In the genomic region with DNA sequence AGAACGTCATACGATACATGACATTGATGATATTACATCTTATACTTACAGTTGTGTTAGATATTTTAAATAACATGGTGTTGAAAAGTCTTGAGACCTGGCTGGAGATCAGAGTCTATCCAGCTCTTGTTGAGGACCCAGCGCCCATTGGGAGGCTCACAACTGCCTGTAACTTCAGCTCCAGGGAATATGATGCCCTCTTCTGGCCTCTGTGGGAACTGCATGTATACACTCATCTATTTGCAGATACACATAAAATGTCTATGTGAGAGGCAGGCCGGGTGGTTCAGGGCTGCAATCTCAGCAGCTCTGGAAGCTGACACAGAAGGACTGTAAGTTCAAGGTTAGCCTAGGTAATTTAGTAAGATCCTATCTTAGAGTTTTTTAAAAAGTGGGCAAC, we compare ENCODE assay signal across 10 mouse cellular contexts. TPM values are rescaled to one million over a fixed set of nuclear protein-coding genes. Genes with fewer than 3 reads are reported as not detected.
DNase-seq lines count a peak whose midpoint lies in the region; ATAC-seq and TF ChIP-seq lines count a peak whose summit lies in the region.
"Had no signal": no experiment of that assay in that cellular context is flagged by ENCODE, and none has a peak within 500 bp of the region (broad histone marks: within the 10 kb centered on the region; RNA-seq: fewer than 3 reads in every experiment).

No protein-coding gene starts in this region.

- peak; percentile 64 for TF ChIP-seq CTCF in kidney, postnatal 0 days (IDR thresholded peaks at IDR 0.05; ENCODE audit: low read depth)
- peak; percentile 53 for TF ChIP-seq CTCF in ES-Bruce4 (IDR thresholded peaks at IDR 0.05; ENCODE audit: low read depth, low read length)
- peak; percentile 79 for TF ChIP-seq CTCF in liver, embryonic 14.5 days (IDR thresholded peaks at IDR 0.05; ENCODE audit: low read depth)

- no peaks in the 10 kb centered on the region for H3K27me3 ChIP-seq in kidney, postnatal 0 days (ENCODE audit: insufficient read depth, low read length)
- no peaks in the 10 kb centered on the region for H3K27me3 ChIP-seq in ES-Bruce4 (ENCODE audit: control insufficient read depth, insufficient read depth, low read length, poor library complexity, severe bottlenecking)
- no peaks in the 10 kb centered on the region for H3K27me3 ChIP-seq in liver, embryonic 14.5 days (ENCODE audit: control insufficient read depth, insufficient read depth, low read length)
- no peaks in the 10 kb centered on the region for H3K27me3 ChIP-seq in forebrain, embryonic 14.5 days (replicated peaks; ENCODE audit: control insufficient read depth, insufficient read depth, low read length)

- no peak for ATAC-seq in kidney, postnatal 0 days (replicated peaks; ENCODE audit: low FRiP score, low read depth)
- ATAC-seq in liver, embryonic 14.5 days (ENCODE audit: insufficient read depth): no peak
- no peak for ATAC-seq in monocyte, adult 5-6 weeks (replicated peaks; ENCODE audit: insufficient number of reproducible peaks, low FRiP score, low TSS enrichment, poor library complexity, severe bottlenecking)
- ATAC-seq in forebrain, embryonic 14.5 days: no peak

- H3K4me2 ChIP-seq in kidney, postnatal 0 days (ENCODE audit: low read length): no peak overlapping the region
- H3K4me2 ChIP-seq in liver, embryonic 14.5 days (ENCODE audit: low read depth): no peak overlapping the region
- H3K4me2 ChIP-seq in forebrain, embryonic 14.5 days (ENCODE audit: low read length): no peak overlapping the region

- WGBS in kidney, postnatal 0 days: 98% methylated on average over 4 of the region's 4 CpGs
- 92% methylated on average over 4 of the region's 4 CpGs for whole genome bisulfite sequencing in liver, embryonic 14.5 days (ENCODE audit: insufficient replicate concordance)
- 92% methylated on average over 4 of the region's 4 CpGs for WGBS in forebrain, embryonic 14.5 days

- TF ChIP-seq EP300 in ES-Bruce4 (IDR thresholded peaks at IDR 0.05; ENCODE audit: insufficient read depth, low read depth, low read length): no peak
- TF ChIP-seq EP300 in liver, embryonic 14.5 days (IDR thresholded peaks at IDR 0.05; ENCODE audit: low read depth): no peak

- no peaks in the 10 kb centered on the region for H3K4me1 ChIP-seq in kidney, postnatal 0 days (replicated peaks; ENCODE audit: insufficient read depth, low read length)
- peaks cover 5% of the 10 kb centered on the region for H3K4me1 ChIP-seq in ES-Bruce4 (ENCODE audit: control insufficient read depth, insufficient read depth, low read length)
- no peaks in the 10 kb centered on the region for H3K4me1 ChIP-seq in liver, embryonic 14.5 days (replicated peaks; ENCODE audit: control insufficient read depth in 2 of 2, insufficient read depth in 2 of 2, low read length in 1 of 2)
- H3K4me1 ChIP-seq in forebrain, embryonic 14.5 days (ENCODE audit: control insufficient read depth, insufficient read depth, low read length): no peaks in the 10 kb centered on the region

- no peak for TF ChIP-seq POLR2A in ES-Bruce4 (IDR thresholded peaks at IDR 0.05; ENCODE audit: insufficient read depth, low read length)

- no peak overlapping the region for H3K27ac ChIP-seq in kidney, postnatal 0 days
- H3K27ac ChIP-seq in ES-Bruce4 (ENCODE audit: insufficient read depth, low read length): no peak overlapping the region
- H3K27ac ChIP-seq in liver, embryonic 14.5 days: no peak overlapping the region
- H3K27ac ChIP-seq in forebrain, embryonic 14.5 days (ENCODE audit: low read depth, low read length): no peak overlapping the region

- H3K4me3 ChIP-seq in kidney, postnatal 0 days (replicated peaks; ENCODE audit: low read depth, low read length): no peak overlapping the region
- no peak overlapping the region for H3K4me3 ChIP-seq in ES-Bruce4 (ENCODE audit: low read depth, low read length)
- no peak overlapping the region for H3K4me3 ChIP-seq in liver, embryonic 14.5 days (ENCODE audit: insufficient read depth in 1 of 2, low read depth in 2 of 2, low read length in 2 of 2)
- no peak overlapping the region for H3K4me3 ChIP-seq in forebrain, embryonic 14.5 days (ENCODE audit: low read depth, low read length)

- no peaks in the 10 kb centered on the region for H3K9me3 ChIP-seq in kidney, postnatal 0 days (replicated peaks; ENCODE audit: low read length)
- H3K9me3 ChIP-seq in ES-Bruce4 (replicated peaks; ENCODE audit: control insufficient read depth, insufficient read depth, low read length, poor library complexity, severe bottlenecking): no peaks in the 10 kb centered on the region
- no peaks in the 10 kb centered on the region for H3K9me3 ChIP-seq in liver, embryonic 14.5 days (ENCODE audit: control insufficient read depth, low read length)
- no peaks in the 10 kb centered on the region for H3K9me3 ChIP-seq in forebrain, embryonic 14.5 days (replicated peaks; ENCODE audit: control insufficient read depth, low read length)

- H3K9ac ChIP-seq in kidney, postnatal 0 days (ENCODE audit: low read depth, low read length): no peak overlapping the region
- no peak overlapping the region for H3K9ac ChIP-seq in ES-Bruce4 (ENCODE audit: low read depth, poor library complexity, severe bottlenecking)
- H3K9ac ChIP-seq in liver, embryonic 14.5 days (replicated peaks): no peak overlapping the region
- H3K9ac ChIP-seq in forebrain, embryonic 14.5 days (ENCODE audit: low read length): no peak overlapping the region

- peaks cover 17% of the 10 kb centered on the region for H3K36me3 ChIP-seq in kidney, postnatal 0 days (ENCODE audit: insufficient read depth, low read length)
- H3K36me3 ChIP-seq in ES-Bruce4 (ENCODE audit: control insufficient read depth, insufficient read depth, low read length, poor library complexity, severe bottlenecking): peaks cover 10% of the 10 kb centered on the region
- H3K36me3 ChIP-seq in liver, embryonic 14.5 days (replicated peaks; ENCODE audit: control insufficient read depth, insufficient read depth, low read depth): peaks cover 12% of the 10 kb centered on the region
- H3K36me3 ChIP-seq in forebrain, embryonic 14.5 days (ENCODE audit: control insufficient read depth, insufficient read depth, low read length): peaks cover 40% of the 10 kb centered on the region

- no peak for DNase-seq in kidney, postnatal 0 days (ENCODE audit: low spot score)
- DNase-seq in kidney, adult 11 months: no peak
- DNase-seq in A20 (ENCODE audit: low read depth, low spot score): peak; percentile 52
- no peak for DNase-seq in liver, embryonic 14.5 days (ENCODE audit: low read depth in 3 of 3, low spot score in 3 of 3)
- no peak for DNase-seq in forebrain, embryonic 14.5 days (ENCODE audit: low spot score)
- no peak for DNase-seq in heart, postnatal 10 days
- DNase-seq: adrenal gland, adult 2 months; heart, postnatal 36 days had no signal

- intact Hi-C loops in heart, postnatal 10 days (cut with DNase I): no loop called here

RNA-seq across cellular contexts. Expression of a gene that starts 32.2 kb away (rescaled TPM):
- polyA plus RNA-seq in kidney, postnatal 0 days (2015; fragmentation: Nextera tagmentation; extraction: Ambion mirVana): 29.6 and 32.0 TPM in 2 replicates
- 31.5 and 35.5 TPM in 2 replicates for polyA plus RNA-seq in ES-Bruce4 (2011; ENCODE audit: insufficient read depth, insufficient read length, low read depth, missing spikeins)
- polyA plus RNA-seq in liver, embryonic 14.5 days (2012; rRNA removed): 11.9 and 12.9 TPM in 2 replicates
- polyA plus RNA-seq in liver, embryonic 14.5 days (2014; fragmentation: Nextera tagmentation; extraction: Ambion mirVana): 11.2 and 12.1 TPM in 2 replicates
- 20.4 to 31.7 TPM (median 30.1 TPM) in 3 replicates for total RNA-seq in monocyte, adult 5-6 weeks (2017)
- polyA plus RNA-seq in forebrain, embryonic 14.5 days (2014; fragmentation: Nextera tagmentation; extraction: Ambion mirVana): 43.1 and 49.2 TPM in 2 replicates
- 10 to 100 TPM; 21.2 to 23.7 TPM for total RNA-seq in heart, postnatal 10 days (2021)

RNA-seq across cellular contexts. Expression of a gene that starts 48.5 kb away (rescaled TPM):
- 11.7 and 14.4 TPM in 2 replicates for polyA plus RNA-seq in kidney, postnatal 0 days (2015; fragmentation: Nextera tagmentation; extraction: Ambion mirVana)
- 53.8 and 61.5 TPM in 2 replicates for polyA plus RNA-seq in ES-Bruce4 (2011; ENCODE audit: insufficient read depth, insufficient read length, low read depth, missing spikeins)
- polyA plus RNA-seq in liver, embryonic 14.5 days (2012; rRNA removed): 6.5 and 7.0 TPM in 2 replicates
- 2.2 and 2.7 TPM in 2 replicates for polyA plus RNA-seq in liver, embryonic 14.5 days (2014; fragmentation: Nextera tagmentation; extraction: Ambion mirVana)
- total RNA-seq in monocyte, adult 5-6 weeks (2017): 67.9 to 84.4 TPM (median 70.9 TPM) in 3 replicates
- 8.1 and 8.7 TPM in 2 replicates for polyA plus RNA-seq in forebrain, embryonic 14.5 days (2014; fragmentation: Nextera tagmentation; extraction: Ambion mirVana)
- total RNA-seq in heart, postnatal 10 days (2021): 1 to 10 TPM; 3.7 to 5.8 TPM
